Mouse (Mus musculus) small intestine, adult 2 months (tissue): ENCODE measurements around the gene Slc16a6. TPM values are rescaled to one million over a fixed set of nuclear protein-coding genes. Genes with fewer than 3 reads are reported as not detected.

Source experiments
- H3K27ac ChIP-seq: fragments of 200-500 bp; 2 replicates; pipeline ENCODE4 v1.5.1; 2012; ENCODE audit warnings: low read depth, low read length, control low read depth, inconsistent platforms; ENCODE audit not compliant: insufficient read depth
- H3K27me3 ChIP-seq: fragments of 200-500 bp; 2 replicates; pipeline ENCODE4 v1.6.1; 2012; ENCODE audit warnings: mild to moderate bottlenecking, moderate library complexity, low read length, inconsistent platforms; ENCODE audit not compliant: control insufficient read depth, insufficient read depth
- H3K36me3 ChIP-seq: fragments of 200-500 bp; 2 replicates; pipeline ENCODE4 v1.6.1; 2012; ENCODE audit warnings: mild to moderate bottlenecking, low read length, control low read depth, inconsistent platforms; ENCODE audit not compliant: control insufficient read depth, insufficient read depth
- H3K4me1 ChIP-seq: fragments of 200-500 bp; 2 replicates; pipeline ENCODE4 v1.6.1; 2012; ENCODE audit warnings: low read length, inconsistent platforms, mixed read lengths; ENCODE audit not compliant: control insufficient read depth, insufficient read depth, insufficient read length
- H3K4me3 ChIP-seq: fragments of 200-500 bp; 2 replicates; pipeline ENCODE4 v1.5.1; 2012; ENCODE audit warnings: low read depth, mild to moderate bottlenecking, control low read depth, inconsistent platforms, low read length, moderate library complexity
- CTCF ChIP-seq: fragments of 200-500 bp; IDR thresholded peaks from 2 replicates; pipeline ENCODE4 v1.5.1; 2012; ENCODE audit warnings: low read depth, mild to moderate bottlenecking, control low read depth, inconsistent platforms, low read length, moderate library complexity, mixed read lengths; ENCODE audit not compliant: insufficient replicate concordance, insufficient read length; ENCODE audit errors: extremely low read depth
- POLR2A ChIP-seq: fragments of 200-500 bp; IDR thresholded peaks from 2 replicates; pipeline ENCODE4 v1.6.1; 2012; ENCODE audit warnings: low read depth, mild to moderate bottlenecking, control low read depth, inconsistent platforms, low read length, moderate library complexity
- WGBS: fragments of 180-500 bp; shearing (Covaris S2); methylation state at CpG from one replicate; pipeline ENCODE4 v1.1.7; 2018; 5-methylcytosine and 5-hydroxymethylcytosine counted together
- polyA plus RNA-seq: library from polyadenylated mRNA; depleted of rRNA; stranded (reverse); fragments of >200 nt; gene quantifications from 2 replicates; pipeline ENCODE4 v1.2.3, GENCODE M21; 2012

Gene Slc16a6
- polyA plus RNA-seq, 1 experiment, result 4.2 TPM

DNA sequence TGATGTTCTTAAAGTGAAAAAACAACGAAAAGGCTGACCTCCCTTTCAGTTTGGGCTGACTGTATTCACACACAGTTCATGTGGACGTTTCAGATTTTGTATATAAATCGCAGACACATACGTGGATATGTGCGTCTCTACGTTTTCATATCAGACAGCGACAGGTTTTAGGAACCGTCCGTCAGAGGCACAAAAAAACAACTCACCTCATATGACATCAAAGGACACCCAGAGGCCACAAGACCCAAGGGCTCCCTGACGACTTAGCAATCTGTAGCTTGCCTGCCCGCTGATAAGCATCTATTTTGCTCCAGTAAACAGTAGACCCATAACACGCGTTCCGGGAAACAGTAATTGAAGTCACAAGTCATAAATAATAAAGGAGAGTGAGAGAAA, 52.8 kb downstream of the Slc16a6 start:
- WGBS, result 83% methylated on average over 14 of the region's 14 CpGs
- Histone ChIP-seq H3K4me1 (peaks cover 7% of the 10 kb centered on the region), H3K4me3 (no peak overlapping the region), H3K27ac (peak overlapping the region; percentile 24; the same call in 1 of the 2 replicates), H3K36me3 (no peaks in the 10 kb centered on the region), H3K27me3 (no peaks in the 10 kb centered on the region)
- TF ChIP-seq POLR2A (no peak), CTCF (no peak)

DNA sequence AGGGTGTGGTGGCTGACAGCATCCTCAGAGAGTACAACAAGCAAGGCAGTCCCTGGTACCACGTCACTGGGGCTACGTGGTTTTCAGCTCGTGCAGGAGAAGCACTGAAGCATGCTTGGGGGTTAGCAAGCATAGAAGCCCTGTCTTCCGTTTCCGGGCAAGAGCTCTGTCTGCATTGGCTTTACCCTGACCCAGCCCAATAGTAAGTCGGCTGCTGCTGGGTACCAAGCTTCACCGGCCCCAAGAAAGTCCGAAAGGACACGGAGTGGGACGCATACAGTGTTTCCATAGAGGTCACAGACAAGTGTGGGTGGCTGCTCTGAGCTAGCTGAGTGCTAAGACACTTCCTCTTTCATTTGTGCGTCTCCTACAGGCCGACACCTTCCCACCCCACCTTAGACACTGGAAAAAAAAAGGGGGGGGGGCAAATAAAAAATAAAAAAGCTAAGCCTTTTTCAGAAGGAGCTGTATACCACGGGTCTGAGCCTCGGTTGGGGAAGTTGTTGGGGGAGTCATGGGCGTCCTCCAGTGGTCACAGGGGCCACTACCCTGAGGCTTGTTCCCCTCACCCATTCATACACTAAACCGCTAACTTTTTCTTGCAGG, 53.3 kb downstream of the Slc16a6 start:
- 45% methylated on average over 16 of the region's 16 CpGs for WGBS
- Histone ChIP-seq H3K4me3 (peak overlapping the region; percentile 17; the same call in 1 of the 2 replicates), H3K27ac (peak overlapping the region; percentile 56), H3K4me1 (peaks cover 4% of the 10 kb centered on the region), H3K27me3 (no peaks in the 10 kb centered on the region), H3K36me3 (no peaks in the 10 kb centered on the region)
- TF ChIP-seq POLR2A (no peak), CTCF (no peak)

DNA sequence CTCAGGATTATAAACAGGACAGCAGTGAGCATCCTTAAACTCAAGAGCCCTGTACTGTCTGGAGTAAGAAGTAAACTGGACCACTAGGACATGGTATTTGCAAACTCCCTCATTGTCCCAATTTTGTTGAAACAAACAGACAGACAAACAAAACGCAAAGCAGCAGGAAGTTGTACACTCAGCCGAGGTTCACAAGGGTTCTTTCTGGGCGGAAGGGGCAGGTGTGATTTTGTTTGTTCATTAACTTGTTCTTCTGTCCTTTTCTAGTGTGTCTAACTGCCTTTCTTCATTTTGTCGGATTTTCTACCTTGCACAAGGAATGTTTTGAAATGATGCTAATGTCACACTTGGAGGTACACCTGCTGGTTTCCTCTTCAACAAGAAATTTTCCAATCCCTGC, 53.9 kb downstream of the Slc16a6 start:
- 13% methylated on average over 4 of the region's 4 CpGs for WGBS
- peak overlapping the region; percentile 56 for H3K27ac ChIP-seq

DNA sequence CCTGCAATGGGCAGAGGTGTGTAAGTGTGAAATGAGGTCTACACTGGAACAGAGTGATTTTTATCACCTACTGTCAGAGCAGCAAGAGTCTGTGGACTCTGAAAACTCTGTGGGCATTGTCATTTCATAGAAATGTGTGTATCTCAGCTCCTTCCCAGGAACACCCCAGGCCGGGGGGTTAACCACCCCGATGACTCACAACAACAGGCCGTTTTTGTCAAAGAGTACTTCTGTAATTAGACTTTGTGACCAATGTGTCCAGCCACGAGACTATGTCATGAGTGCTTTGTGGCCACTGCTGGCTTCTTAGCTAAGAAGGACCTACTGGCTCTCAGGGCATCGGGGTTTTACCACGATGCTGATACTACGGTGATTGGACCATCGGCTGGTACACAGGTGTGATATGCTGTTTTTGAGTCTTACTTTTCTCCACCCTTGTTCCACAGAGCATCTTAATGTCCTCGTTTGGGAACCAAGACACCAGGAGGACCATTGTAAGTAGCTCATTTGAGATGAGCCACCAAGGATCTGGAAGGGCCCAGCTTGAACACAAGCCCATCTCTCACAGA, 55.8 kb downstream of the Slc16a6 start:
- Histone ChIP-seq H3K4me3 (no peak overlapping the region), H3K27ac (no peak overlapping the region), H3K4me1 (peaks cover 4% of the 10 kb centered on the region), H3K36me3 (no peaks in the 10 kb centered on the region), H3K27me3 (no peaks in the 10 kb centered on the region)
- WGBS, result 72% methylated on average over 9 of the region's 9 CpGs
- TF ChIP-seq CTCF (no peak), POLR2A (no peak)

More for the DNA sequence above, 53.9 kb downstream of the Slc16a6 start:
- H3K36me3 ChIP-seq, result no peaks in the 10 kb centered on the region
- TF ChIP-seq CTCF, result no peak
- TF ChIP-seq POLR2A, result no peak
- H3K4me1 ChIP-seq, result peaks cover 4% of the 10 kb centered on the region
- no peak overlapping the region for H3K4me3 ChIP-seq
- H3K27me3 ChIP-seq, result no peaks in the 10 kb centered on the region

DNA sequence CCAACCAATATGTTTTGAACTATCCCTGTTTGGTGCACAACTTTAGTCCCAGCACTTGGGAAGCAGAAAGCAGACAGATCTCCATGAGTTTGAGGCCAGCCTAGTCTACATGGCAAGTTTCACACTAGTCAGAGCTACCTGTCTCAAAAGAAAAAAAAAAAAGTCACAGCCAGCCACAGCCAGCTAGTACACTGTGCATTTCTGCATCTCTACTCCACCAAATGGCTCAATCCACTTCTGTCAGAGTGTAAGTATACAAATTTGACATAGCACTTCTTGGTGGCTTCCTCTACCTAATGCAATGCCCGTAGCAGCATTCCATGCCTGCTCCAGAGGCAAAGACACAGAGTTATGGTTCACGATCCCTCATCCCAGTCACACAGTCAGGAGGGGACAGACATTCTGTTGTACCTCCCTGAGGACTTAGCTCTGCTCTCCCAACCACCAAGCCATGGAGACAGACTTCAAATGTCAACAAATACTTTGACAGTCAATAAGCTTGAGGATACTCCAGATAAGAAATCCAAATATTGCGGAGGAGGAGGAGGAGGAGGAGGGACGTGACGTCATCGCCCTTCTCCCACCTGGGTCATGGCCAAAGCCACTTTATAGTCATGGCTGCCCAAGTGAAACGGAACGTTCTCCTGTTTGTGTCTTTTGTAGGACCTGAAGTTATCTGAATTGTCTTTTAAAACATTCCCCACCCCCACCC, 56.5 kb downstream of the Slc16a6 start:
- TF ChIP-seq POLR2A, result no peak
- no peak for TF ChIP-seq CTCF
- whole genome bisulfite sequencing, result 29% methylated on average over 8 of the region's 8 CpGs
- Histone ChIP-seq H3K27ac (no peak overlapping the region), H3K4me1 (peaks cover 4% of the 10 kb centered on the region), H3K36me3 (no peaks in the 10 kb centered on the region), H3K27me3 (no peaks in the 10 kb centered on the region), H3K4me3 (no peak overlapping the region)

DNA sequence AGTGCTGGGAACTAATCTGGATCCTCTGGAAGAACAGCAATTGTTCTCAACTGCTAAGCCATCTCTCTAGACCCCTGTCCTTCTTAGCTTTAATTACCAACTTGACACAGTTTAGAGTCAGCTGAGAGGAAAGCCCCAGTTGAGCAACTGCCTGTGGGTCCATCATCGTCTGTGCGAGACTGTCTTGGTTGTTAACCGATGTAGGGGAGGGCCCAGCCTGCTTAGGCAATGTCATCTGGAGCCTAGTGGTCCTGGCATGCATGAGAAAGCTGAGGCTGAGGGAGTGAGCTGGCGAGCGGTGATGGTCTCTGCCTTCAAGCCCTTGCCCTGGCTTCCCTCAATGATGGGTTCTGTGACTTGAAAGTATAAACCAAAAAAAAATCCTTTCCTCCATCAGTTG, 58.6 kb downstream of the Slc16a6 start:
- Histone ChIP-seq H3K36me3 (no peaks in the 10 kb centered on the region), H3K4me1 (peaks cover 4% of the 10 kb centered on the region), H3K27ac (no peak overlapping the region), H3K27me3 (no peaks in the 10 kb centered on the region), H3K4me3 (no peak overlapping the region)
- TF ChIP-seq CTCF (no peak), POLR2A (no peak)
- WGBS, result 86% methylated on average over 5 of the region's 5 CpGs

DNA sequence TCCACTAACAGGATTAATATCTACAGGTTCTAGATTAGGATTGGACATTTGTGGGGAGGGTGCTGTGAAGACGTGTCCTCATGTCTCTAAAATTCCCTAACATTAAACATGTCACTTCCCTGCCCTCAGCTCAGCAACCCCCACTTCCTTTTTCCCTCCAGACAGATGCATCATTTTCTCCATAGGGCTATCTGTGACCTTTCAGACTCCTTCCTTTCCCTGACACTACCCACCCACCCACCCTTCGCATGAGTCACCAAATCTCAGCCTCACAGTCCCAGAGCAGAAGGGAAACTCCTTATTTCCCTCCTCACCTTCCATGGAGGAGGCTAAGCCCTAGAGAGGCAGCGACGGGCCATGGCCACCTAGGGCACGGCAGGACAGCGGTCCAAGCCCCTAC, 59.8 kb downstream of the Slc16a6 start, which contains the start of gene 9930022D16Rik:
TSS of gene 9930022D16Rik (plus strand) at position 301 of the 400 bp plus-strand sequence.
- 84% methylated on average over 6 of the region's 6 CpGs for WGBS
- H3K36me3 ChIP-seq, result no peaks in the 10 kb centered on the region
- H3K27ac ChIP-seq, result no peak within 1 kb of the TSS
- no peaks in the 10 kb centered on the region for H3K27me3 ChIP-seq
- no peaks in the 10 kb centered on the region; the same call in none of the 2 replicates for H3K4me1 ChIP-seq
- no peak within 1 kb of the TSS for H3K4me3 ChIP-seq
- TF ChIP-seq POLR2A (no peak), CTCF (no peak)
